Mouse (Mus musculus) adrenal gland, postnatal 14 days (tissue): ENCODE results near the gene Pih1d3. TPM values are rescaled to one million over a fixed set of nuclear protein-coding genes. Genes with fewer than 3 reads are reported as not detected.
A peak's percentile ranks its signal among the peaks of the same experiment; 100 is the strongest.

Source experiments
- DNase-seq: peaks from one replicate; pipeline ENCODE4 v3.0.0; 2021; ENCODE audit warnings: mixed read lengths
- long read RNA-seq, 2 experiments: library from polyadenylated mRNA; stranded (forward); transcript quantifications; one replicate each; pipeline ENCODE4 v2.0.0; 2021
- total RNA-seq: library from RNA; stranded (reverse); gene quantifications from 2 replicates; pipeline ENCODE4 v1.2.3, GENCODE M21; 2021

Gene Pih1d3
- total RNA-seq: not detected in 2 replicates
- long read RNA-seq, experiment 1: 0 reads
- long read RNA-seq, experiment 2: 0 reads

GRCm38 (mm10) chr1:31222564-31222963 is at the start of gene Pih1d3, which contains the start of gene 4931428L18Rik:
Pih1d3 (plus strand) TSS chr1:31222838.
4931428L18Rik (minus strand) TSS chr1:31222684.
- DNase-seq: no peak

- no peak for DNase-seq
Measured at GRCm38 (mm10) chr1:31175401-31175800, 47.2 kb upstream of the Pih1d3 start.

GRCm38 (mm10) chr1:31176101-31176500 is 46.5 kb upstream of the Pih1d3 start, which contains the start of gene Lgsn:
Lgsn (plus strand) TSS chr1:31176401.
- no peak for DNase-seq

- no peak for DNase-seq
Measured at GRCm38 (mm10) chr1:31178264-31178663, 44.4 kb upstream of the Pih1d3 start.

- DNase-seq: no peak
Measured at GRCm38 (mm10) chr1:31190237-31190866, 32.3 kb upstream of the Pih1d3 start.

DNA sequence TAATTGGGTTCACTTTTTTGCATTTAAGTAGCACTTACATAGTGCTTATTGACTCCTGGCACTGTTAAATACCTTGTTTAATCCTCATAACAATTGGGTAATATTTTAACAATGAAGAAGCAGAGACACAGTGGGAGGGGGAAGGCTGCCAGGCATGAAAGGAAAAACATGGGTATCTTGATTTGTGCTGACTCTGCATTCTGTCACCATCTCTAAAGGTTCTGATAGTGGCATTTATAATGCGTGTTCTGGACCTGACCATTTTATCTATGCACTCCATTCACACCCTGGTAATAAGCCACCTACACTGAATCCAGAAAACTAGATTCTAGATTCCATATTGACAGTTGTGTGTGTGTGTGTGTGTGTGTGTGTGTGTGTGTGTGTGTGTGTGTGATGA is 27.0 kb upstream of the Pih1d3 start:
- no peak for DNase-seq

GRCm38 (mm10) chr1:31196959-31197358 is 25.7 kb upstream of the Pih1d3 start:
- no peak for DNase-seq

- no peak for DNase-seq
Measured at GRCm38 (mm10) chr1:31203771-31204170, 18.9 kb upstream of the Pih1d3 start.

DNA sequence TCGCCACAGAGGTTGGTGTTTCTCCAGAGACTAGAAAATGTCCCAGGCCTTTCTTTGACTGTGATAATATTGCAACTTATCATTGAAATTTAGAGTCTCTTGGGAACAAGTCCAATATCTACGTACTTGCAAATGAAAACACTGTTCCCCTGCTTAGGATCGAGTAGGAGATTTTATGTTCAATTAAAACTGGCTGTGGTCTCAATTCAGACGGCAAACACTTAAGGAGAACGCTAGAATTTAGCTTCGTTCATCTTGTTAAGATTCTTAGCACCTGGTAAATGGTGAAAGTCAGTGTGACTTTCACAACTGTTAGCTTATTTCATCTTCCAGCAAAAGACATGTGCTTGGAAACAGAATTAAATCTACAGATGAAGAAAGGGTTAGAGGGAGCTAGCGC is 17.3 kb upstream of the Pih1d3 start:
- DNase-seq: no peak

DNA sequence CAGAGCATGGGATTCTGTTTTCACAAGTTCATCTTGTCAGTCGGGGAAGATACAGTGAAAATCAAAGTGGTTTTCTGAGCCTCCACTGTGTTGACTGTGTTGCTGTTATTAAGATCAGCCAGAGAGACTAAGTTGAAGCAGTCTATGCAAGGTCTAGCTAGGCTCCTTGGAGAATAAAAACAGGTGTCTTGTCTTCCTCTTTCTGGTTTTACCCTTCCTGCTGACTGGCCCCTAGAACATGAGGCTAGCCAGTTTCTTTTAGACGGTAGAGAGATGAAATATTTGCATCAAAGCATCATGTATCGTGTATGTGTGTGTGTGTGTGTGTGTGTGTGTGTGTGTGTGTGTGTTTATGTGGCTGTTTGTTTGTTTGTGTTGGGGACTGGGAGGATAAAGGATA is 16.9 kb upstream of the Pih1d3 start:
- no peak for DNase-seq

GRCm38 (mm10) chr1:31210144-31210543 is 12.5 kb upstream of the Pih1d3 start:
- peak; percentile 59 for DNase-seq

DNA sequence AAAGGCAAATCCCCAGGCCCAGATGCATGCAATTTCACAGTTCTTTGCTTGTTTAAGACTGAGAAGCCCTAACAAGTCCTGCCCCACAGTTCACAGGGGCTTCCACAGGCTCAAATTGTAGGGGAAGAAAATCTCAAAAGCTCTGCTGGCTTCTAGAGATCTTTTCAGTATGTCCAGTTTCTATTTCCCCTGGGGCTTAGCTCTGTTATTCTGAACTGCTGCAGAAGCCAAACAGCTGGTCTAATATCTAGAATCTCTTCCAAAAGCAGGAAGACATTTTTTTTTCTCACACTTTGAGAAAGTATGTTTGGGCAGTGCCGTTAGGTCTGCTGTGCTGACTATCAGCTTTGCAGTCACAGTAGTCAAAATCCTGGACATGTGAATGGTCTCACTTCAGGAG is 7.8 kb upstream of the Pih1d3 start:
- no peak for DNase-seq

DNA sequence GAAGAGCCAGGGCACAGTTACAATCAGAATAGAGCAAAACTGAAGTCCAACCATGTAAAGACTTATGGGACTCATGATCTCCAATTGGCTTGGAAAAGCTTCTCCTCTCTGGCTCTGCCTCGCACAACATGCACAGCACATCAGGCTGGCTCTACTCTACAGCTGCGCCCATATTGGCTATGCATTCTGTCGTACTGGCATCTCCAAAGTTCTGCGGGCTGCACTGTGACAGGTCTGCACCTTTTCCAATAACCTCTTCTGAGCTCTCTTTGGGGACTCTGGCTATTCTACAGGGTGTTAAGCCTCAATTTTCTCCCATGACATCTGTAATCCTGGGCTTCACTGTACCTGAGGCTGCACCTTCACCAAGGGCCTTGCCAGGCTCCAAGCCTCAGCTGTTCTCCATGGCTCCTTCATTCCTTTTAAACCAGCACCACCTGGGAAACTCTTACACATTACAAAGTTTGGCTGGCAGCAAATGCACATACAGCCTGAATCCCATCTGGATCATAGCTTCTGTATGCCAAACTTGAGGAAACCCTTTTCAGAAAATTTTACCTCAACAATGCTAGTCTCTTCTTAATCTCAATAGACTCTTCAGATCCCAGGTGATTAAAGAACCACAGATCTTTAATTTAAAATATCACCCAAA is 1.9 kb upstream of the Pih1d3 start:
- DNase-seq: no peak

DNA sequence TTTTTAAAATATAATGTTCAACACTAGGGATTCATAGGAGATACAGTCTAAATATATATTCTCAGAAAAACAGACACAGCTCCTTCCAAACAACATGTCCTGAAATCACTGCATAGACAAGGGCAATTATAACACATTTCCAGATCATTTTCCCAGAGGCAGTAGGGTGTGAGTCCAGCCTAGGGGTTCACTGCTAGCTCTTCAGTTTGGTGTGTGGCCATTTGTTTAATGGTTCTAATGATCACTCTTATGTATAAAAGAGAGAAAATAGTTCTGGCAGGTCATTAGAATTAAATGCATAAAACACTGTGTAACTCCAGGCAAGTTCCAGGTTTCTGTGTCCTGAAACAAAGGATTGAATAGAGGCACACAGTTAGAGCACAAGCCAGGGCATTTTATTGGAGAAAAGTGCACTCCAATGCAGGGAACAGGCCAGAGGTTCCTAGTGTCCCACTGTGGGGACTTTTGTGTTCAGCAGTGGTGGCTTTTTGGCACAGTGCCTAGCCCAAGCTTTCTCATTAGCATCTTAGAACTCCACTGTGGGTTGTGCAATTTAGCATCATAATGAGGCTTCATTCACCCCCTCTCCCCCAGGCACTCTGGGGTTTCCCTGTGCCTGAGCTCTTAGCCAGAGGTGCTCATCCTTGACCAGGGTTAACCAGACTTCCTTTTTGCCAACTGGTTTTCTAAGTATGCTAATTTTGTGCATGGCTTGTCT is 10.8 kb downstream of the Pih1d3 start:
- no peak for DNase-seq

DNA sequence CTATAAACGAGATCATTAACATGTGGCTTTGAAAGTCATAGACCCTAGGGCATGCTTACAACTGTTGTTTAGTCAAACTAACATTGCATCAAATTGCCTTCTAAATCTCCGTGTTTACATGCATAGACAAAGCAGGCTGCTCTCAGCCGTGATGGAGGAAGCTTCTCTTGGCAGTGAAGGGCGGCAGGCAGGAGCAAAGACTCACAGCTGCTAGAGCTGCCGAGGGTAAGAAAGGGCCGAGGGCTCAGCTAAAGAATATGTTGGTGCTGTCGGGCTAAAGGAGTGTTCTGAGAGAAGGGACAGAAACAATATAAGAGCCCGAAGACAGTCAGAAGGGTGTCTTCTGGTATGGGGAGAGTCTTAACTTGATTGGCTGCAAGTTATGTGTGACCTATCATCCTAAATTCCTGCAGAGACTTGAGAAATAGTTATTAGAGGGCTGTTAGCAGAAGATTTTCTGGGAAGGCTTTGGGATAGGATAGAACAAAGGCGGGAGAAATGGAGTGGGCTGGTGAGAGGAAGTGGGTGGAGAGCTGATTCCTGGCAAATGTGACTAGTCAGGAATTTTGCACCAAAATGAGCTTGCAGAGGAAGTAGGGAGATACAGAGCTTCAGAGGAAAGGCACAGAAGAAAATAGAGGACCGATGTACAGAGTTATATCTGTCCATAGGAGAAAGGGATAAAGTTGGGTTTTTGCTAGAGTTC is 37.7 kb downstream of the Pih1d3 start:
- no peak for DNase-seq

Other genes with a start within 250 kb of the Pih1d3 start
- not detected in 2 replicates for gene AC153137.1, start 244.9 kb upstream of the Pih1d3 start, total RNA-seq
- not detected in 2 replicates for gene Lgsn, start 46.4 kb upstream of the Pih1d3 start, total RNA-seq
- 0.56 TPM in 1 of 2 replicates, not detected in the other for gene 4931428L18Rik, start 154 bp upstream of the Pih1d3 start, total RNA-seq